Mouse (Mus musculus) hindbrain, embryonic 12.5 days (tissue): ENCODE measurements at regions not wholly inside any gene's neighbourhood (a gene's known extent, or its start where the extent isn't known, plus 50 kb on each side); places are given as distances from the start of the nearest gene placed in this dataset.

Source experiments
- ATAC-seq: fragments of 200-750 bp; cut with Nextera tagmentation; 2 replicates; pipeline ENCODE4 v1.8.0; 2017; ENCODE audit warnings: moderate TSS enrichment; ENCODE audit not compliant: low FRiP score
- H3K27ac ChIP-seq: fragments of 300-500 bp; sonication (generic); 2 replicates; pipeline ENCODE4 v1.5.1; 2016; ENCODE audit warnings: mild to moderate bottlenecking
- H3K27me3 ChIP-seq: fragments of 300-500 bp; sonication (generic); 2 replicates; pipeline ENCODE4 v1.6.1; 2016; ENCODE audit warnings: mild to moderate bottlenecking
- H3K36me3 ChIP-seq: fragments of 300-500 bp; sonication (generic); 2 replicates; pipeline ENCODE4 v1.6.1; 2016; ENCODE audit warnings: mild to moderate bottlenecking
- H3K4me1 ChIP-seq: fragments of 300-500 bp; sonication (generic); 2 replicates; pipeline ENCODE4 v1.6.1; 2016
- H3K4me2 ChIP-seq: fragments of 300-500 bp; sonication (generic); replicated peaks from 2 replicates; pipeline ENCODE4 v1.6.1; 2016; ENCODE audit warnings: mild to moderate bottlenecking
- H3K4me3 ChIP-seq: fragments of 300-500 bp; sonication (generic); 2 replicates; pipeline ENCODE4 v1.5.1; 2016; ENCODE audit warnings: mild to moderate bottlenecking
- H3K9ac ChIP-seq: fragments of 300-500 bp; sonication (generic); 2 replicates; pipeline ENCODE4 v1.6.1; 2016; ENCODE audit warnings: mild to moderate bottlenecking, moderate library complexity
- H3K9me3 ChIP-seq: fragments of 300-500 bp; sonication (generic); replicated peaks from 2 replicates; pipeline ENCODE4 v1.6.1; 2016; ENCODE audit warnings: mild to moderate bottlenecking
- WGBS: fragments of 180-500 bp; shearing (Covaris S2); methylation state at CpG from one replicate; pipeline ENCODE4 v1.1.7; 2016; 5-methylcytosine and 5-hydroxymethylcytosine counted together

GRCm38 (mm10) chr7:83140658-83141057, 273.5 kb downstream of the Mex3b start:
- ATAC-seq: no peak
- WGBS: 94% methylated on average over 3 of the region's 3 CpGs
- Histone ChIP-seq H3K27ac (no peak overlapping the region), H3K27me3 (no peaks in the 10 kb centered on the region), H3K9ac (no peak overlapping the region), H3K4me2 (no peak overlapping the region), H3K4me1 (0 out of 2 replicates have a peak, but pooled peaks cover 3% of the 10 kb centered on the region), H3K4me3 (no peak overlapping the region), H3K36me3 (no peaks in the 10 kb centered on the region), H3K9me3 (no peaks in the 10 kb centered on the region)

- 0 out of 2 replicates have a peak, but pooled peaks cover 3% of the 10 kb centered on the region for H3K4me1 ChIP-seq
- no peak for ATAC-seq
- H3K9me3 ChIP-seq: no peaks in the 10 kb centered on the region
- WGBS: 86% methylated on average over 5 of the region's 5 CpGs
- H3K4me2 ChIP-seq: no peak overlapping the region
- no peaks in the 10 kb centered on the region for H3K27me3 ChIP-seq
- H3K36me3 ChIP-seq: no peaks in the 10 kb centered on the region
- H3K9ac ChIP-seq: no peak overlapping the region
- no peak overlapping the region for H3K4me3 ChIP-seq
- H3K27ac ChIP-seq: no peak overlapping the region
Measured at GRCm38 (mm10) chr7:83144018-83144417, 276.9 kb downstream of the Mex3b start.

GRCm38 (mm10) chr7:83145551-83145950, 278.4 kb downstream of the Mex3b start:
- H3K27me3 ChIP-seq: no peaks in the 10 kb centered on the region
- H3K4me1 ChIP-seq: no peaks in the 10 kb centered on the region
- no peak overlapping the region for H3K4me3 ChIP-seq
- WGBS: 94% methylated on average over 5 of the region's 5 CpGs
- H3K4me2 ChIP-seq: no peak overlapping the region
- ATAC-seq: no peak
- no peak overlapping the region for H3K9ac ChIP-seq
- no peaks in the 10 kb centered on the region for H3K9me3 ChIP-seq
- no peak overlapping the region for H3K27ac ChIP-seq
- H3K36me3 ChIP-seq: no peaks in the 10 kb centered on the region

- no peak overlapping the region for H3K4me2 ChIP-seq
- no peak overlapping the region for H3K27ac ChIP-seq
- 81% methylated on average over 2 of the region's 2 CpGs for WGBS
- H3K36me3 ChIP-seq: no peaks in the 10 kb centered on the region
- ATAC-seq: no peak
- no peaks in the 10 kb centered on the region for H3K4me1 ChIP-seq
- no peak overlapping the region for H3K9ac ChIP-seq
- H3K9me3 ChIP-seq: no peaks in the 10 kb centered on the region
- no peak overlapping the region for H3K4me3 ChIP-seq
- no peaks in the 10 kb centered on the region for H3K27me3 ChIP-seq
Measured at GRCm38 (mm10) chr7:83161226-83161625, 294.1 kb downstream of the Mex3b start.

GRCm38 (mm10) chr7:83162868-83163267, 295.7 kb downstream of the Mex3b start:
- no peaks in the 10 kb centered on the region for H3K36me3 ChIP-seq
- H3K9me3 ChIP-seq: no peaks in the 10 kb centered on the region
- H3K27ac ChIP-seq: no peak overlapping the region
- H3K4me2 ChIP-seq: no peak overlapping the region
- H3K9ac ChIP-seq: no peak overlapping the region
- no peaks in the 10 kb centered on the region for H3K27me3 ChIP-seq
- WGBS: 82% methylated on average over 3 of the region's 3 CpGs
- no peak overlapping the region for H3K4me3 ChIP-seq
- no peaks in the 10 kb centered on the region for H3K4me1 ChIP-seq
- ATAC-seq: no peak

- Histone ChIP-seq H3K27me3 (no peaks in the 10 kb centered on the region), H3K9me3 (no peaks in the 10 kb centered on the region), H3K4me1 (no peaks in the 10 kb centered on the region), H3K9ac (no peak overlapping the region), H3K27ac (no peak overlapping the region), H3K4me3 (no peak overlapping the region), H3K4me2 (no peak overlapping the region), H3K36me3 (no peaks in the 10 kb centered on the region)
- ATAC-seq: no peak
- 80% methylated on average over 1 of the region's 1 CpGs for WGBS
Measured at GRCm38 (mm10) chr7:83179403-83179802, 312.3 kb downstream of the Mex3b start.

GRCm38 (mm10) chr7:83186341-83186740, 319.2 kb downstream of the Mex3b start:
- no peak overlapping the region for H3K9ac ChIP-seq
- ATAC-seq: no peak
- no peaks in the 10 kb centered on the region for H3K9me3 ChIP-seq
- no peak overlapping the region for H3K4me3 ChIP-seq
- H3K4me1 ChIP-seq: no peaks in the 10 kb centered on the region
- H3K36me3 ChIP-seq: no peaks in the 10 kb centered on the region
- H3K27ac ChIP-seq: no peak overlapping the region
- H3K4me2 ChIP-seq: no peak overlapping the region
- 87% methylated on average over 9 of the region's 9 CpGs for WGBS
- H3K27me3 ChIP-seq: no peaks in the 10 kb centered on the region

- H3K4me1 ChIP-seq: peaks cover 3% of the 10 kb centered on the region; the same call in 1 of the 2 replicates
- no peak overlapping the region for H3K4me3 ChIP-seq
- H3K9ac ChIP-seq: no peak overlapping the region
- no peaks in the 10 kb centered on the region for H3K9me3 ChIP-seq
- no peaks in the 10 kb centered on the region for H3K27me3 ChIP-seq
- no peak for ATAC-seq
- H3K4me2 ChIP-seq: no peak overlapping the region
- no peaks in the 10 kb centered on the region for H3K36me3 ChIP-seq
- no peak overlapping the region for H3K27ac ChIP-seq
- WGBS: 87% methylated on average over 12 of the region's 12 CpGs
Measured at GRCm38 (mm10) chr7:83195896-83196537, 328.9 kb downstream of the Mex3b start.

GRCm38 (mm10) chr7:83197490-83197889, 330.4 kb downstream of the Mex3b start:
- Histone ChIP-seq H3K4me1 (peaks cover 18% of the 10 kb centered on the region), H3K27ac (no peak overlapping the region), H3K4me2 (no peak overlapping the region), H3K27me3 (no peaks in the 10 kb centered on the region), H3K9ac (no peak overlapping the region), H3K36me3 (no peaks in the 10 kb centered on the region), H3K9me3 (no peaks in the 10 kb centered on the region), H3K4me3 (no peak overlapping the region)
- WGBS: 89% methylated on average over 2 of the region's 2 CpGs
- no peak for ATAC-seq

- ATAC-seq: peak; percentile 62
- H3K4me2 ChIP-seq: peak overlapping the region; percentile 47
- no peaks in the 10 kb centered on the region for H3K36me3 ChIP-seq
- peak overlapping the region; percentile 24 for H3K9ac ChIP-seq
- H3K4me1 ChIP-seq: peaks cover 46% of the 10 kb centered on the region
- peak overlapping the region; percentile 87 for H3K27ac ChIP-seq
- H3K27me3 ChIP-seq: no peaks in the 10 kb centered on the region
- H3K9me3 ChIP-seq: no peaks in the 10 kb centered on the region
- WGBS: 36% methylated on average over 7 of the region's 7 CpGs
- no peak overlapping the region for H3K4me3 ChIP-seq
Measured at GRCm38 (mm10) chr7:83201126-83201686, 334.1 kb downstream of the Mex3b start.

- peak; percentile 75 for ATAC-seq
- H3K9me3 ChIP-seq: no peaks in the 10 kb centered on the region
- WGBS: 12% methylated on average over 11 of the region's 11 CpGs
- H3K27me3 ChIP-seq: no peaks in the 10 kb centered on the region
- peak overlapping the region; percentile 47 for H3K4me2 ChIP-seq
- peak overlapping the region; percentile 87 for H3K27ac ChIP-seq
- H3K36me3 ChIP-seq: no peaks in the 10 kb centered on the region
- peaks cover 43% of the 10 kb centered on the region for H3K4me1 ChIP-seq
- peak overlapping the region; percentile 36; the same call in 1 of the 2 replicates for H3K9ac ChIP-seq
- H3K4me3 ChIP-seq: peak overlapping the region; percentile 16; the same call in 1 of the 2 replicates
Measured at GRCm38 (mm10) chr7:83201768-83202493, 334.8 kb downstream of the Mex3b start.

- Histone ChIP-seq H3K9ac (no peak overlapping the region), H3K27ac (0 out of 2 replicates have a peak overlapping the region, but pooled peaks have one; percentile 18), H3K36me3 (no peaks in the 10 kb centered on the region), H3K27me3 (no peaks in the 10 kb centered on the region), H3K4me3 (no peak overlapping the region), H3K9me3 (no peaks in the 10 kb centered on the region), H3K4me1 (peaks cover 43% of the 10 kb centered on the region), H3K4me2 (no peak overlapping the region)
- 67% methylated on average over 10 of the region's 10 CpGs for WGBS
- no peak for ATAC-seq
Measured at GRCm38 (mm10) chr7:83203311-83204012, 336.3 kb downstream of the Mex3b start.
